Mouse (Mus musculus) thymus, adult 2 months (tissue): Measurements from ENCODE around the gene Lrp3.

Experiments used
- CTCF ChIP-seq: fragments of 200-500 bp; IDR thresholded peaks from 2 replicates; pipeline ENCODE4 v1.5.1; 2012; ENCODE audit warnings: mild to moderate bottlenecking, control low read depth, low read length, moderate library complexity, borderline replicate concordance; ENCODE audit not compliant: control insufficient read depth, poor library complexity, insufficient read depth; ENCODE audit errors: extremely low read depth
- POLR2A ChIP-seq: fragments of 200-500 bp; IDR thresholded peaks from 2 replicates; pipeline ENCODE4 v1.6.1; 2012; ENCODE audit warnings: mild to moderate bottlenecking, low read length, control low read depth, moderate library complexity; ENCODE audit not compliant: control insufficient read depth, poor library complexity, insufficient read depth; ENCODE audit errors: extremely low read depth

GRCm38 (mm10) chr7:35150860-35151259, 64.4 kb downstream of the Lrp3 start:
- TF ChIP-seq POLR2A (no peak), CTCF (no peak)
